Mouse (Mus musculus) heart, embryonic 16.5 days (tissue): ENCODE measurements around the gene Pdzrn3. TPM values are rescaled to one million over a fixed set of nuclear protein-coding genes. Genes with fewer than 3 reads are reported as not detected.

Experiments used
- ATAC-seq: fragments of 200-750 bp; cut with Nextera tagmentation; replicated peaks from 2 replicates; pipeline ENCODE4 v1.8.0; 2017; ENCODE audit warnings: moderate number of reproducible peaks; ENCODE audit not compliant: insufficient read depth, low FRiP score; ENCODE audit errors: extremely low read depth
- H3K27ac ChIP-seq: fragments of 300-500 bp; sonication (generic); 2 replicates; pipeline ENCODE4 v1.5.1; 2014; ENCODE audit warnings: mild to moderate bottlenecking, low read length, control low read depth, moderate library complexity
- H3K27me3 ChIP-seq: fragments of 300-500 bp; sonication (generic); 2 replicates; pipeline ENCODE4 v1.6.1; 2014; ENCODE audit warnings: low read length, mixed read lengths; ENCODE audit not compliant: control insufficient read depth, insufficient read depth
- H3K36me3 ChIP-seq: fragments of 300-500 bp; sonication (generic); 2 replicates; pipeline ENCODE4 v1.6.1; 2014; ENCODE audit not compliant: control insufficient read depth, insufficient read depth
- H3K4me1 ChIP-seq: fragments of 300-500 bp; sonication (generic); 2 replicates; pipeline ENCODE4 v1.6.1; 2014; ENCODE audit warnings: low read length, mixed read lengths; ENCODE audit not compliant: control insufficient read depth, insufficient read depth
- H3K4me2 ChIP-seq: fragments of 300-500 bp; sonication (generic); 2 replicates; pipeline ENCODE4 v1.6.1; 2014; ENCODE audit warnings: low read depth, mild to moderate bottlenecking, control low read depth, low read length
- H3K4me3 ChIP-seq: fragments of 300-500 bp; sonication (generic); 2 replicates; pipeline ENCODE4 v1.5.1; 2014; ENCODE audit warnings: mild to moderate bottlenecking, control low read depth, low read length
- H3K9ac ChIP-seq: fragments of 300-500 bp; sonication (generic); 2 replicates; pipeline ENCODE4 v1.6.1; 2014; ENCODE audit warnings: low read length, control low read depth
- H3K9me3 ChIP-seq: fragments of 300-500 bp; sonication (generic); replicated peaks from 2 replicates; pipeline ENCODE4 v1.6.1; 2016; ENCODE audit warnings: low read length; ENCODE audit not compliant: control insufficient read depth
- WGBS: fragments of 180-500 bp; shearing (Covaris S2); extraction: QIAGEN DNeasy Blood & Tissue Kit; methylation state at CpG from one replicate; pipeline ENCODE4 v1.1.7; 2014; 5-methylcytosine and 5-hydroxymethylcytosine counted together
- polyA plus RNA-seq: library from polyadenylated mRNA; unstranded; fragments of >200 nt; fragmentation: Nextera tagmentation; extraction: Ambion mirVana; gene quantifications from 2 replicates; pipeline ENCODE4 v1.2.1, GENCODE M21; 2015

The Pdzrn3 gene
- polyA plus RNA-seq, 1 experiment from 2014 or later: 13.1 TPM

DNA sequence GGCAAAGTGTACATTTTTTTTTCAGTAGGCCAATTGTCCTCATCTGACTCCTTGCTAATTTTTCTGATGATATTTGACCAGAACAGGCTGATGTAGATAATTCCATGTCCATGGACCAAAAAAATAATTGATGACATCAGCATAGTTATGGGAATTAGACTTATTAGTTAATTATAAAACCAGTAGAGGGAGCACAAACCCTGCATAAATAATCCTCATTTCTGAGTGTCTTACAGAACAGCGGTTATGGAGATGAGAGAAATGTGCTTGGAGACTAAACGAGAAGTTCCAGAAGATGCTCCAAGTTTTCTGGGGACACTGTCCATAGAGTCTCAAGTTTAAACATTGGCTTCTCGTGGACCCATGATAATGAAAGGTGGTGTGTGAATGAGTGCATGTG, 157.4 kb downstream of the Pdzrn3 start:
- ATAC-seq: no peak
- Histone ChIP-seq H3K27ac (no peak overlapping the region), H3K4me2 (no peak overlapping the region), H3K4me1 (peaks cover 24% of the 10 kb centered on the region; the same call in 1 of the 2 replicates), H3K9ac (no peak overlapping the region), H3K36me3 (no peaks in the 10 kb centered on the region), H3K4me3 (no peak overlapping the region), H3K9me3 (no peaks in the 10 kb centered on the region), H3K27me3 (no peaks in the 10 kb centered on the region)
- 58% methylated on average over 3 of the region's 3 CpGs for WGBS

DNA sequence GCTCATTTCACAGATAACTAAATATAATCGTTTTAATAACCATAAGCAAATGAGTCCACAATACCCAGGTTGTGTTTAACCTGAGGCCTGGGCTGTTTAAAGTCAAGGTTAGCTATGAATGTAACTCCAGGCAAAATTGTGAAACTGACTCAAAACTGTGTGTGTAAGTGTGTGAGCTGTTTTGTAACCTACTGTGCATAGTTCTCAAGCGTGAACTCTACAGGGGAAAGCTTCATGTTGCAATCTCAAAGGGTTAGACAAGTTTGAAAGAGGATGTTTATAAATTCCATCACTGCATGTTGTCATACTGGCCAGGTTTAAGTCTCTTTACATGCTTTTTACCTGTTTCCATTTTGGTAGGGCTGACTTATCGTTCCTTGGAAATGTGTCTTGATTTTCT, 158.7 kb downstream of the Pdzrn3 start:
- H3K4me3 ChIP-seq: no peak overlapping the region
- ATAC-seq: no peak
- H3K27me3 ChIP-seq: no peaks in the 10 kb centered on the region
- H3K9ac ChIP-seq: no peak overlapping the region
- WGBS: 70% methylated on average over 3 of the region's 3 CpGs
- H3K27ac ChIP-seq: no peak overlapping the region
- H3K4me1 ChIP-seq: peaks cover 24% of the 10 kb centered on the region; the same call in 1 of the 2 replicates
- no peaks in the 10 kb centered on the region for H3K9me3 ChIP-seq
- no peak overlapping the region for H3K4me2 ChIP-seq
- no peaks in the 10 kb centered on the region for H3K36me3 ChIP-seq

DNA sequence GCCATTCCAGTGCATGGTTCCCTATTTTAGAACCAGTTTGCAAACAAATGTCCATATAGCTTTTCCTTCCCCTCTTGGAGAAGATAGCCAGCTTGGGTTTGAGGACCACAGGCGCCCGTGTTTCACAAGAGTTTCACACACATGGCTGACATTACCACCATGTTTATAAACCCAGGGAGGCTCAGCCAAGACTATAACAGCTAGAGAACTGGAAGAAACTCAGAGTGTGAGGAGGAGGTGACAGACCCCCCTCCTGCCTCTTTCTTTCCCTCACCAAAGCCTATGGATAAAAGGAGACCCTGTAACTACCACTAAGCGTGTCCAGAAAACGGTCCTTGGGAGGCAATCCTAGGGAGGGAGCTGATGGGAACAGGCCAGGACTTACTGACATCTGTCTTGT, 159.5 kb downstream of the Pdzrn3 start:
- no peaks in the 10 kb centered on the region for H3K9me3 ChIP-seq
- 65% methylated on average over 4 of the region's 4 CpGs for WGBS
- no peak for ATAC-seq
- no peak overlapping the region for H3K4me2 ChIP-seq
- peaks cover 22% of the 10 kb centered on the region; the same call in 1 of the 2 replicates for H3K4me1 ChIP-seq
- H3K36me3 ChIP-seq: no peaks in the 10 kb centered on the region
- H3K4me3 ChIP-seq: no peak overlapping the region
- no peak overlapping the region for H3K27ac ChIP-seq
- no peaks in the 10 kb centered on the region for H3K27me3 ChIP-seq
- H3K9ac ChIP-seq: no peak overlapping the region

DNA sequence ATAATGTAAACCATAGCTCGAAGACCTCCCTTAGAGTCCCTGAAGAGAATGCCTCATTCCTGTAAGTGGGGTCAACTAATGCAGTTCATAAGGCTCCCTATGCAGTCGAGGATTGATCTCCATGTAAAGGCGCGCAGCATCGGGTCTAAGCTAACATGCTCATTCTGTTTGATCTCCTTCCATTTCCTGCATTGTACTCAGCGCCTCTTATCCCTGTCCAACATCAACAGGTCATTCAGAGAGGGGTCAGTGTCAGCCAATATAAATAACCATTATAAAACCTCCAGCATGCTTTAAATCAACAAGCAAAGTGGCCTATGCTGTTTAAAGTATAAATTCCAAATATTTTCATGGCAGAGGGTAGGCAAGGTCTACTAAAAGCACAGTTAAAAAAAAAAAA, 159.9 kb downstream of the Pdzrn3 start:
- H3K4me1 ChIP-seq: peaks cover 18% of the 10 kb centered on the region; the same call in 1 of the 2 replicates
- no peak overlapping the region for H3K4me2 ChIP-seq
- ATAC-seq: no peak
- H3K9me3 ChIP-seq: no peaks in the 10 kb centered on the region
- 59% methylated on average over 6 of the region's 6 CpGs for WGBS
- H3K9ac ChIP-seq: no peak overlapping the region
- no peak overlapping the region for H3K27ac ChIP-seq
- no peak overlapping the region for H3K4me3 ChIP-seq
- H3K36me3 ChIP-seq: no peaks in the 10 kb centered on the region
- no peaks in the 10 kb centered on the region for H3K27me3 ChIP-seq

- no peaks in the 10 kb centered on the region for H3K9me3 ChIP-seq
- H3K9ac ChIP-seq: no peak overlapping the region
- H3K4me1 ChIP-seq: peaks cover 15% of the 10 kb centered on the region; the same call in 1 of the 2 replicates
- no peak overlapping the region for H3K4me3 ChIP-seq
- no peak overlapping the region for H3K27ac ChIP-seq
- no peaks in the 10 kb centered on the region for H3K27me3 ChIP-seq
- ATAC-seq: peak; percentile 58; the same call in 1 of the 2 replicates
- peak overlapping the region; percentile 20; the same call in 1 of the 2 replicates for H3K4me2 ChIP-seq
- WGBS: 42% methylated on average over 16 of the region's 16 CpGs
- H3K36me3 ChIP-seq: no peaks in the 10 kb centered on the region
These were observed 162.3 kb downstream of the Pdzrn3 start for GRCm38 (mm10) chr6:101215436-101215791.

DNA sequence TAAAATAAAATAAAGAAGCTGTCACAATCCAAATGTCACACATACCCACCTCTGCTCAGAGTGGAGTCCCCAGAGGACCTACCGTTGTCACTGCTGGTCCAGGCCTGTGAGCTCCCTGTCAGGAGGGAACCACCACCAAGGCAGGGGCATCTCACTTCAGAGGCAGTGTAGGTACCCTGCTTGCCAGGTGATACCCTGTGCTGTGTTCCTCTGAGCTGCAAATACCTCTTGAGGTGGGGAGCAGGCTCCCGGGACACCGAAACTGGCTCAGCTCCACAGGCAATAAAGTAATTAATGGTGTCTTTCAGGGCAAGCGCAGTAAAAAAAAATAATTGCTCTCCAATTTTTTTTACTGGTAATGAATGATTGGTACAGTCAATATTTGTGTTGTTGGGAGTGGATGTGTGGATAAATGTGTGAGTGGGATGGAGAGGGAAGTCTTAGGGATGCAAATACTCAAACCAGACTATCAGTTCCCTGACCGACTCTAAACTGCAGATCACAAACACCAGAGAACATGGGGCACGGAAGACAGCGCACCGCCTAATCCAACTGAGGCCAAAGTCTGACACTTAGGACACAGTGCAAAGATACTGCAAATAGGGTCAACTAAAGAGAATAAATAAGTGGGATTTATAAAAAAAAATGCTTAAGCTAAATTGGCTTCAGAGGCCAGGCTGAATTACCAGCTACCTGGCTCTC, 162.8 kb downstream of the Pdzrn3 start:
- Histone ChIP-seq H3K36me3 (no peaks in the 10 kb centered on the region), H3K9me3 (no peaks in the 10 kb centered on the region), H3K4me3 (no peak overlapping the region), H3K4me2 (no peak overlapping the region), H3K27me3 (no peaks in the 10 kb centered on the region), H3K9ac (no peak overlapping the region), H3K4me1 (peaks cover 15% of the 10 kb centered on the region; the same call in 1 of the 2 replicates), H3K27ac (no peak overlapping the region)
- ATAC-seq: no peak
- 81% methylated on average over 8 of the region's 8 CpGs for WGBS

DNA sequence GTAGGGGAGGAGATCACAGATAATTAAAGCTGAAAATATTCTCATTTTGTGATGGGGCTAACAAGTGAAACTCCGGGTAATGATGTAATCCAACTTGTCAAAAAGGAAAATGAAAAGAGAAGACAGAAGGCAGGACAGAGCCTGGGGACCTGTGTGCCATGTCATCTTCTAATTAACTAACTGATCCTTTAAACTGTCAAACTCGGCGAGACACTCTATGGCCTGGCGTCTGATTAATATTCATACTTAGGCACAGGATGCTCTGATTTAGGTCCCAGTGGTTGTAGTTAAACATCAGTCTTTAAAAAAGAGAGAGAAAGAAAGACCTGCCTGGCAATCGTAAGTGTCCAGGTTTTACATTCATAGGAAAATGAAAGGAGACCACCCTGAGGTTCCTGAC, 164.6 kb downstream of the Pdzrn3 start:
- Histone ChIP-seq H3K4me1 (peaks cover 12% of the 10 kb centered on the region; the same call in 1 of the 2 replicates), H3K27ac (no peak overlapping the region), H3K36me3 (no peaks in the 10 kb centered on the region), H3K9me3 (no peaks in the 10 kb centered on the region), H3K4me2 (no peak overlapping the region), H3K27me3 (no peaks in the 10 kb centered on the region), H3K4me3 (no peak overlapping the region), H3K9ac (no peak overlapping the region)
- ATAC-seq: no peak
- WGBS: 89% methylated on average over 5 of the region's 5 CpGs

GRCm38 (mm10) chr6:101212086-101212485, 165.6 kb downstream of the Pdzrn3 start:
- H3K9ac ChIP-seq: no peak overlapping the region
- H3K27me3 ChIP-seq: no peaks in the 10 kb centered on the region
- no peak overlapping the region for H3K4me2 ChIP-seq
- H3K27ac ChIP-seq: no peak overlapping the region
- H3K36me3 ChIP-seq: no peaks in the 10 kb centered on the region
- no peak overlapping the region for H3K4me3 ChIP-seq
- ATAC-seq: no peak
- peaks cover 10% of the 10 kb centered on the region; the same call in 1 of the 2 replicates for H3K4me1 ChIP-seq
- 90% methylated on average over 6 of the region's 6 CpGs for WGBS
- H3K9me3 ChIP-seq: no peaks in the 10 kb centered on the region

- Histone ChIP-seq H3K9me3 (no peaks in the 10 kb centered on the region), H3K4me2 (no peak overlapping the region), H3K27ac (no peak overlapping the region), H3K4me1 (peaks cover 10% of the 10 kb centered on the region; the same call in 1 of the 2 replicates), H3K36me3 (no peaks in the 10 kb centered on the region), H3K4me3 (no peak overlapping the region), H3K9ac (no peak overlapping the region), H3K27me3 (no peaks in the 10 kb centered on the region)
- WGBS: 87% methylated on average over 8 of the region's 8 CpGs
- ATAC-seq: no peak
These were observed 166.3 kb downstream of the Pdzrn3 start for GRCm38 (mm10) chr6:101211361-101211841.
